Mouse (Mus musculus) monocyte, adult 5-6 weeks (primary cell): ENCODE measurements around the gene Rad51b. TPM values are rescaled to one million over a fixed set of nuclear protein-coding genes. Genes with fewer than 3 reads are reported as not detected.

Source experiments
- ATAC-seq: fragments of 153-309, 156-312 bp; replicated peaks from 2 replicates; pipeline ENCODE4 v1.8.0; 2017; ENCODE audit warnings: mild to moderate bottlenecking; ENCODE audit not compliant: low TSS enrichment, insufficient number of reproducible peaks, severe bottlenecking, poor library complexity, low FRiP score
- total RNA-seq: library from RNA; stranded (forward); fragments of 200-1000, 200-491, 200-594 nt; gene quantifications from 3 replicates; pipeline ENCODE4 v1.2.3, GENCODE M21; 2017

Gene Rad51b
- total RNA-seq, 1 experiment from 2014 or later: not detected

- no peak for ATAC-seq
Observed at GRCm38 (mm10) chr12:79680698-79681072, 383.6 kb downstream of the Rad51b start.

- no peak for ATAC-seq
Observed at GRCm38 (mm10) chr12:79681571-79681970, 384.5 kb downstream of the Rad51b start.

- no peak for ATAC-seq
Observed at GRCm38 (mm10) chr12:79683350-79683749, 386.3 kb downstream of the Rad51b start.

- ATAC-seq: no peak
Observed at GRCm38 (mm10) chr12:79683759-79684158, 386.7 kb downstream of the Rad51b start.

- ATAC-seq: no peak
Observed at GRCm38 (mm10) chr12:79684338-79684737, 387.3 kb downstream of the Rad51b start.

GRCm38 (mm10) chr12:79686594-79687325, 389.7 kb downstream of the Rad51b start:
- ATAC-seq: no peak

- ATAC-seq: no peak
Observed at GRCm38 (mm10) chr12:79687683-79688386, 390.8 kb downstream of the Rad51b start.

- ATAC-seq: no peak
Observed at GRCm38 (mm10) chr12:79689299-79689698, 392.2 kb downstream of the Rad51b start.

- ATAC-seq: no peak
Observed at GRCm38 (mm10) chr12:79691929-79692862, 395.1 kb downstream of the Rad51b start.

- no peak for ATAC-seq
Observed at GRCm38 (mm10) chr12:79695832-79696434, 398.9 kb downstream of the Rad51b start.

GRCm38 (mm10) chr12:79703555-79703954, 406.5 kb downstream of the Rad51b start:
- ATAC-seq: no peak

GRCm38 (mm10) chr12:79705501-79706266, 408.6 kb downstream of the Rad51b start:
- ATAC-seq: no peak

GRCm38 (mm10) chr12:79707565-79708422, 410.7 kb downstream of the Rad51b start:
- ATAC-seq: no peak

- no peak for ATAC-seq
Observed at GRCm38 (mm10) chr12:79708423-79708733, 411.3 kb downstream of the Rad51b start.

- ATAC-seq: no peak
Observed at GRCm38 (mm10) chr12:79713286-79713685, 416.2 kb downstream of the Rad51b start.

- no peak for ATAC-seq
Observed at GRCm38 (mm10) chr12:79714484-79714883, 417.4 kb downstream of the Rad51b start.

- ATAC-seq: no peak
Observed at GRCm38 (mm10) chr12:79715506-79716345, 418.6 kb downstream of the Rad51b start.
